Mouse (Mus musculus) MEL (cell line): ENCODE measurements around the gene Cdc42ep3. TPM values are rescaled to one million over a fixed set of nuclear protein-coding genes. Genes with fewer than 3 reads are reported as not detected.
A peak's percentile ranks its signal among the peaks of the same experiment; 100 is the strongest.

Experiments used
- DNase-seq: peaks from one replicate; pipeline ENCODE4 v3.0.0; 2011; ENCODE audit warnings: low read depth, low spot score
- H3K27ac ChIP-seq: 2 replicates; pipeline ENCODE4 v1.5.1; 2012; ENCODE audit warnings: low read depth, mild to moderate bottlenecking, control low read depth, low read length, moderate library complexity; ENCODE audit not compliant: control insufficient read depth
- H3K27me3 ChIP-seq, 2 experiments: fragments of 150-350 bp in 1 of 2; sonication (generic) in 1 of 2; 2 replicates each; pipeline ENCODE4 v1.6.1; 2012; ENCODE audit warnings: low read length in 2 of 2, mild to moderate bottlenecking in 2 of 2, improper control_type of control experiment in 1 of 2, moderate library complexity in 1 of 2; ENCODE audit not compliant: insufficient read depth in 2 of 2, control insufficient read depth in 1 of 2
- H3K36me3 ChIP-seq, 2 experiments: 2 replicates each; pipeline ENCODE4 v1.6.1; 2012 to 2014; ENCODE audit warnings: low read length in 2 of 2, improper control_type of control experiment in 1 of 2, inconsistent platforms in 1 of 2, mild to moderate bottlenecking in 1 of 2; ENCODE audit not compliant: insufficient read depth in 2 of 2, control insufficient read depth in 1 of 2
- H3K4me1 ChIP-seq, 2 experiments: fragments of 150-350 bp in 1 of 2; sonication (generic) in 1 of 2; 2 replicates each; pipeline ENCODE4 v1.6.1; 2012; ENCODE audit warnings: low read length in 2 of 2, improper control_type of control experiment in 1 of 2, mild to moderate bottlenecking in 1 of 2; ENCODE audit not compliant: insufficient read depth in 2 of 2, control insufficient read depth in 1 of 2
- H3K4me3 ChIP-seq, 2 experiments: fragments of 150-350 bp in 1 of 2; sonication (generic) in 1 of 2; 2 replicates each; pipeline ENCODE4 v1.5.1; 2012; ENCODE audit warnings: low read depth in 2 of 2, low read length in 2 of 2, mild to moderate bottlenecking in 2 of 2, moderate library complexity in 2 of 2, control low read depth in 1 of 2, improper control_type of control experiment in 1 of 2; ENCODE audit not compliant: control insufficient read depth in 1 of 2, insufficient read depth in 1 of 2
- H3K79me2 ChIP-seq: 2 replicates; pipeline ENCODE4 v1.6.1; 2012; ENCODE audit warnings: mild to moderate bottlenecking, low read length, moderate library complexity; ENCODE audit not compliant: control insufficient read depth, poor library complexity, insufficient read depth
- H3K9ac ChIP-seq: 2 replicates; pipeline ENCODE4 v1.6.1; 2012; ENCODE audit warnings: low read depth, mild to moderate bottlenecking, control low read depth, low read length, moderate library complexity; ENCODE audit not compliant: control insufficient read depth, poor library complexity, severe bottlenecking
- H3K9me3 ChIP-seq: fragments of 150-350 bp; sonication (generic); replicated peaks from 2 replicates; pipeline ENCODE4 v1.6.1; 2012; ENCODE audit warnings: mild to moderate bottlenecking, low read length, improper control_type of control experiment, moderate library complexity; ENCODE audit not compliant: insufficient read depth
- CHD1 ChIP-seq: IDR thresholded peaks from 2 replicates; pipeline ENCODE4 v1.6.1; 2012; ENCODE audit warnings: low read depth, mild to moderate bottlenecking, inconsistent platforms, low read length, improper control_type of control experiment
- CTCF ChIP-seq, 3 experiments: IDR thresholded peaks in 2 of 3; conservative IDR thresholded peaks in 1 of 3; 2 replicates each; pipeline ENCODE4 v1.5.1; 2011 to 2012; ENCODE audit warnings: low read length in 3 of 3, low read depth in 2 of 3, mild to moderate bottlenecking in 2 of 3, improper control_type of control experiment in 1 of 3, inconsistent platforms in 1 of 3, mixed read lengths in 1 of 3, moderate library complexity in 1 of 3; ENCODE audit not compliant: control insufficient read depth in 1 of 3, insufficient read depth in 1 of 3, poor library complexity in 1 of 3, severe bottlenecking in 1 of 3
- E2F4 ChIP-seq: IDR thresholded peaks from 2 replicates; pipeline ENCODE4 v1.6.1; 2011; ENCODE audit warnings: low read depth, low read length, improper control_type of control experiment, borderline replicate concordance
- EP300 ChIP-seq, 2 experiments: IDR thresholded peaks; 2 replicates each; pipeline ENCODE4 v1.6.1; 2011; ENCODE audit warnings: improper control_type of control experiment in 2 of 2, low read length in 2 of 2, low read depth in 1 of 2, mild to moderate bottlenecking in 1 of 2
- ETS1 ChIP-seq: IDR thresholded peaks from 2 replicates; pipeline ENCODE4 v1.6.1; 2012; ENCODE audit warnings: low read depth, mild to moderate bottlenecking, inconsistent platforms, low read length, improper control_type of control experiment, moderate library complexity
- GABPA ChIP-seq: IDR thresholded peaks from 2 replicates; pipeline ENCODE4 v1.6.1; 2012; ENCODE audit warnings: low read depth, mild to moderate bottlenecking, inconsistent platforms, low read length, improper control_type of control experiment, moderate library complexity
- JUND ChIP-seq: IDR thresholded peaks from 2 replicates; pipeline ENCODE4 v1.6.1; 2011; ENCODE audit warnings: low read depth, mild to moderate bottlenecking, improper control_type of control experiment, low read length
- KAT2A ChIP-seq: conservative IDR thresholded peaks from 2 replicates; pipeline ENCODE4 v1.6.1; 2012; ENCODE audit warnings: low read depth, low read length, improper control_type of control experiment, inconsistent platforms
- MAFK ChIP-seq: IDR thresholded peaks from 2 replicates; pipeline ENCODE4 v1.6.1; 2011; ENCODE audit warnings: low read depth, mild to moderate bottlenecking, low read length, improper control_type of control experiment, borderline replicate concordance
- MYC ChIP-seq: IDR thresholded peaks from 2 replicates; pipeline ENCODE4 v1.6.1; 2011; ENCODE audit warnings: low read depth, mild to moderate bottlenecking, low read length, improper control_type of control experiment, moderate library complexity
- POLR2A ChIP-seq, 2 experiments: IDR thresholded peaks; 2 replicates each; pipeline ENCODE4 v1.6.1; 2011 to 2012; ENCODE audit warnings: low read length in 2 of 2, mild to moderate bottlenecking in 2 of 2, control low read depth in 1 of 2, improper control_type of control experiment in 1 of 2, low read depth in 1 of 2, moderate library complexity in 1 of 2; ENCODE audit not compliant: control insufficient read depth in 1 of 2, insufficient read depth in 1 of 2, poor library complexity in 1 of 2
- POLR2AphosphoS2 ChIP-seq: IDR thresholded peaks from 2 replicates; pipeline ENCODE4 v1.6.1; 2011; ENCODE audit warnings: low read length, improper control_type of control experiment
- POLR2AphosphoS5 ChIP-seq: IDR thresholded peaks from 2 replicates; pipeline ENCODE4 v1.6.1; 2012; ENCODE audit warnings: low read depth, borderline replicate concordance, mild to moderate bottlenecking, inconsistent platforms, low read length, moderate library complexity, mixed read lengths
- RCOR1 ChIP-seq: IDR thresholded peaks from 2 replicates; pipeline ENCODE4 v1.6.1; 2012; ENCODE audit warnings: low read depth, mild to moderate bottlenecking, inconsistent platforms, low read length, improper control_type of control experiment
- SIN3A ChIP-seq: IDR thresholded peaks from 2 replicates; pipeline ENCODE4 v1.6.1; 2012; ENCODE audit warnings: low read length, improper control_type of control experiment, inconsistent platforms
- SMC3 ChIP-seq: IDR thresholded peaks from 2 replicates; pipeline ENCODE4 v1.6.1; 2011; ENCODE audit warnings: low read depth, low read length, improper control_type of control experiment
- TAL1 ChIP-seq: IDR thresholded peaks from 2 replicates; pipeline ENCODE4 v1.6.1; 2012; ENCODE audit warnings: mild to moderate bottlenecking, inconsistent platforms, low read length, moderate library complexity, mixed read lengths
- TBP ChIP-seq: IDR thresholded peaks from 2 replicates; pipeline ENCODE4 v1.8.0; 2011; ENCODE audit warnings: low read depth, low read length, improper control_type of control experiment
- TCF12 ChIP-seq: IDR thresholded peaks from 2 replicates; pipeline ENCODE4 v1.6.1; 2014; ENCODE audit warnings: low read depth, mild to moderate bottlenecking, inconsistent platforms, low read length, improper control_type of control experiment, moderate library complexity
- UBTF ChIP-seq: IDR thresholded peaks from 2 replicates; pipeline ENCODE4 v1.6.1; 2012; ENCODE audit warnings: low read depth, mild to moderate bottlenecking, inconsistent platforms, low read length, improper control_type of control experiment, moderate library complexity, borderline replicate concordance; ENCODE audit not compliant: insufficient read depth
- USF1 ChIP-seq: IDR thresholded peaks from 2 replicates; pipeline ENCODE4 v1.6.1; 2014; ENCODE audit warnings: low read depth, mild to moderate bottlenecking, inconsistent platforms, low read length, improper control_type of control experiment, moderate library complexity
- ZC3H11A ChIP-seq: IDR thresholded peaks from 2 replicates; pipeline ENCODE4 v1.6.1; 2012; ENCODE audit warnings: low read depth, mild to moderate bottlenecking, inconsistent platforms, low read length, improper control_type of control experiment
- ZKSCAN1 ChIP-seq: IDR thresholded peaks from 2 replicates; pipeline ENCODE4 v1.6.1; 2012; ENCODE audit warnings: low read depth, mild to moderate bottlenecking, inconsistent platforms, low read length, improper control_type of control experiment, moderate library complexity
- polyA plus RNA-seq, 2 experiments: library from polyadenylated mRNA; stranded (reverse) in 1 of 2; unstranded in 1 of 2; fragments of >175 nt in 1 of 2; fragments of >200 nt in 1 of 2; gene quantifications; 2 replicates each; pipeline versions ENCODE4 v1.2.1 to v1.2.4; 2012; ENCODE audit warnings: low replicate concordance in 2 of 2, low read depth in 1 of 2; ENCODE audit not compliant: insufficient read length in 2 of 2, insufficient read depth in 1 of 2, missing spikeins in 1 of 2
- total RNA-seq: library from RNA; depleted of rRNA; stranded (reverse); fragments of 300-350 nt; gene quantifications from 2 replicates; pipeline ENCODE4 v1.2.3, GENCODE M21; 2012

The Cdc42ep3 gene
- total and polyA plus RNA-seq, 3 experiments: 4.2 to 8.4 TPM; not detected in 1

- no peak overlapping the region for H3K4me3 ChIP-seq
- H3K79me2 ChIP-seq: no peaks in the 10 kb centered on the region
- no peak overlapping the region for H3K27ac ChIP-seq
- H3K9ac ChIP-seq: no peak overlapping the region
- H3K4me1 ChIP-seq: no peaks in the 10 kb centered on the region
- no peak for TF ChIP-seq ZKSCAN1
- H3K27me3 ChIP-seq: no peaks in the 10 kb centered on the region
- no peaks in the 10 kb centered on the region for H3K36me3 ChIP-seq
- peak; percentile 34 for DNase-seq
- H3K9me3 ChIP-seq: no peaks in the 10 kb centered on the region
Measured at GRCm38 (mm10) chr17:79298968-79299367, 55.9 kb downstream of the Cdc42ep3 start.

DNA sequence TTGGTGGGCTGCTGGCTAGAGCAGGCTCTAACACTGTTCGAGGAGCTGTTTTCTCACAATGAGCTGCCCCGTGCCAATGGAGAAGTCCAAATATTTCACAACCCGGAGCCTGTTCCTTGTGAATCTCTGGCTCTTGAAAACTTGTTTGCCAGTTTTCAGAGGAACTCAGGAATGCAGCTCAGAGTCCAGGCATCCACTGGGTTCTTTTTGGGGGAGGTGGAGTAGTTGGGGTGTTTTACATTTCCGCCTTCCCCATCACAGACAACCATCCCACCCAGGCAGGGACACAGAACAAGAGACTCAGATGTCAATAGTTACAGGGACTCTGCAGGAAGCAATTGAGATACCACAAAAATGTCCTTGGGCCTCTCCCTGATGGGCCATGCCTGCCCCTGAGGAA lies 59.0 kb downstream of the Cdc42ep3 start:
- Histone ChIP-seq H3K4me3 (no peak overlapping the region), H3K4me1 (no peaks in the 10 kb centered on the region), H3K27me3 (no peaks in the 10 kb centered on the region), H3K79me2 (no peaks in the 10 kb centered on the region), H3K27ac (no peak overlapping the region), H3K36me3 (no peaks in the 10 kb centered on the region), H3K9me3 (no peaks in the 10 kb centered on the region), H3K9ac (no peak overlapping the region)
- no peak for TF ChIP-seq POLR2AphosphoS5
- no peak for TF ChIP-seq JUND
- TF ChIP-seq ETS1: no peak
- TF ChIP-seq CHD1: no peak
- no peak for TF ChIP-seq RCOR1
- TF ChIP-seq MAFK: no peak
- no peak for TF ChIP-seq SIN3A
- TF ChIP-seq POLR2A (IDR thresholded peaks at IDR 0.05; ENCODE audit: control insufficient read depth in 1 of 2, insufficient read depth in 1 of 2, low read depth in 1 of 2, low read length in 2 of 2, poor library complexity in 1 of 2): no peak
- no peak for TF ChIP-seq SMC3
- no peak for TF ChIP-seq MYC
- TF ChIP-seq ZC3H11A: no peak
- TF ChIP-seq CTCF (IDR thresholded peaks at IDR 0.05 in 2 of 3, conservative IDR thresholded peaks at IDR 0.05 in 1 of 3; ENCODE audit: control insufficient read depth in 1 of 3, insufficient read depth in 1 of 3, low read depth in 2 of 3, low read length in 3 of 3, poor library complexity in 1 of 3, severe bottlenecking in 1 of 3): no peak
- TF ChIP-seq EP300 (IDR thresholded peaks at IDR 0.05; ENCODE audit: low read depth in 1 of 2, low read length in 2 of 2): no peak
- no peak for DNase-seq

DNA sequence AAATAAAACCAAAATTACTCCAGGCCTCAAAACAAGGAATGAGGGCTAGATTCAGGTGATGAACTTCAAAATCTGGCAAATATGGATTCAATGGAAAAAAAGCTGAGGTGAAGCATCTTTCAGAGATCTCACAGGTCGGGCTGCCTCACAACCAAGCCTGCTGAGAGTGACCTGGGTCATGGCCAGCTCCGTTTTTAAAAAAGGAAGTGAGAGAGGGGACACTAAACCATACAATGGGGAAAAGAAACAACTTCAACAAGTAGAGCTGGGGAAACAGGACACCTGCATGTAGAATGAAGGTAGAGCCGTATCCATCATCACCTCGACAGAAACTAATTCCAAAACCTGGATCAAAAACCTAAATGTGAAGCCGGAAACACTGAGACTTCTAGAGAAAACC lies 63.2 kb downstream of the Cdc42ep3 start:
- TF ChIP-seq POLR2AphosphoS5 (no peak), ZKSCAN1 (no peak), USF1 (no peak), E2F4 (no peak), GABPA (no peak), EP300 (IDR thresholded peaks at IDR 0.05; ENCODE audit: low read depth in 1 of 2, low read length in 2 of 2) (no peak), SMC3 (no peak), TAL1 (no peak), KAT2A (no peak), TBP (no peak), POLR2AphosphoS2 (no peak), TCF12 (no peak), UBTF (no peak)
- Histone ChIP-seq H3K4me1 (no peaks in the 10 kb centered on the region), H3K27me3 (no peaks in the 10 kb centered on the region), H3K27ac (no peak overlapping the region), H3K36me3 (no peaks in the 10 kb centered on the region), H3K79me2 (no peaks in the 10 kb centered on the region), H3K9ac (no peak overlapping the region), H3K9me3 (no peaks in the 10 kb centered on the region), H3K4me3 (no peak overlapping the region)
- DNase-seq: no peak
